Mouse (Mus musculus): ENCODE measurements around the gene Pcgf6. TPM values are rescaled to one million over a fixed set of nuclear protein-coding genes. Genes with fewer than 3 reads are reported as not detected.
"Not testable (repeated sequence)": the region's sequence is repeated elsewhere in the genome, so short reads cannot be mapped to it uniquely, and the experiment has no call there.

Gene Pcgf6
- polyA plus RNA-seq, 1 experiment from 2014 or later, result 31.1 TPM

DNA sequence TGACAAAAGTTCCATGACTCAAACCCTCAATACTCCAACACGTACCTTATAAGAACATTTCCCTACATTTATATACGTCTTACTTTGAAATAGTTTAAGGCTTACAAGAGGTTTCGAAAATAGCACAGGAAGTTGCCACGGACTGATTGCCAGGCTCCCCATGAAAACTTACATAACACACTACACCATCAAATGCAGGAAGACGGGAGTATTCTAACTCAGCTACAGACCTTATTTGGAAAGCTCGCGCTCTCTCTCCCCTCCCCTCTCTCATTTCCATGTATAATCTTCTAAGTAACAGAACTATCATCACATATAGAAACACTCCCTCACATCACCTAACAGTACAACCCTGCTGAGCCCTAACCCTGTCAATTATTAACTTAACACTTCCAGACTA is 41.3 kb downstream of the Pcgf6 start:
- Histone ChIP-seq H3K4me3 (no peak overlapping the region), H3K9ac (no peak overlapping the region), H3K27ac (no peak overlapping the region), H3K4me1 (peaks cover 2% of the 10 kb centered on the region; the same call in 1 of the 2 replicates), H3K9me3 (replicated peaks) (no peaks in the 10 kb centered on the region), H3K4me2 (replicated peaks) (no peak overlapping the region), H3K36me3 (no peaks in the 10 kb centered on the region), H3K27me3 (peaks cover 30% of the 10 kb centered on the region)
- ATAC-seq (ENCODE audit: low FRiP score), result no peak
- WGBS, result 93% methylated on average over 7 of the region's 7 CpGs

- Histone ChIP-seq H3K27me3 (no peaks in the 10 kb centered on the region), H3K9me3 (replicated peaks) (no peaks in the 10 kb centered on the region), H3K4me3 (no peak overlapping the region), H3K36me3 (no peaks in the 10 kb centered on the region), H3K9ac (no peak overlapping the region), H3K4me1 (no peaks in the 10 kb centered on the region), H3K4me2 (replicated peaks) (no peak overlapping the region), H3K27ac (no peak overlapping the region)
- ATAC-seq (ENCODE audit: low FRiP score), result no peak
- 0% methylated on average over 4 of the region's 4 CpGs for WGBS
Measured at GRCm38 (mm10) chr19:47006321-47006720, 44.4 kb downstream of the Pcgf6 start.

- Histone ChIP-seq H3K4me3 (no peak overlapping the region), H3K4me1 (no peaks in the 10 kb centered on the region), H3K4me2 (replicated peaks) (no peak overlapping the region), H3K9me3 (replicated peaks) (no peaks in the 10 kb centered on the region), H3K27me3 (no peaks in the 10 kb centered on the region), H3K9ac (no peak overlapping the region), H3K36me3 (no peaks in the 10 kb centered on the region), H3K27ac (no peak overlapping the region)
- WGBS, result 53% methylated on average over 5 of the region's 5 CpGs
- no peak for ATAC-seq (ENCODE audit: low FRiP score)
Measured at GRCm38 (mm10) chr19:47005873-47006272, 44.8 kb downstream of the Pcgf6 start.

GRCm38 (mm10) chr19:47003742-47004511 is 46.8 kb downstream of the Pcgf6 start:
- WGBS, result 73% methylated on average over 6 of the region's 6 CpGs
- H3K27ac ChIP-seq, result no peak overlapping the region

GRCm38 (mm10) chr19:47000357-47000756 is 50.3 kb downstream of the Pcgf6 start:
- H3K27me3 ChIP-seq; H3K9ac ChIP-seq; H3K27ac ChIP-seq; H3K9me3 ChIP-seq (replicated peaks); H3K4me2 ChIP-seq (replicated peaks); ATAC-seq (ENCODE audit: low FRiP score); H3K4me1 ChIP-seq; H3K36me3 ChIP-seq; H3K4me3 ChIP-seq: not testable (repeated sequence)
- 80% methylated on average over 2 of the region's 3 CpGs for WGBS

More at GRCm38 (mm10) chr19:47003742-47004511, 46.8 kb downstream of the Pcgf6 start:
- Histone ChIP-seq H3K4me1 (no peaks in the 10 kb centered on the region), H3K9me3 (replicated peaks) (no peaks in the 10 kb centered on the region), H3K4me3 (no peak overlapping the region), H3K36me3 (no peaks in the 10 kb centered on the region), H3K9ac (no peak overlapping the region), H3K4me2 (replicated peaks) (no peak overlapping the region), H3K27me3 (no peaks in the 10 kb centered on the region)
- no peak for ATAC-seq (ENCODE audit: low FRiP score)

- Histone ChIP-seq H3K27me3 (no peaks in the 10 kb centered on the region), H3K27ac (no peak overlapping the region), H3K4me2 (replicated peaks) (no peak overlapping the region), H3K9me3 (replicated peaks) (no peaks in the 10 kb centered on the region), H3K4me1 (no peaks in the 10 kb centered on the region), H3K36me3 (no peaks in the 10 kb centered on the region), H3K4me3 (no peak overlapping the region), H3K9ac (no peak overlapping the region)
- no peak for ATAC-seq (ENCODE audit: low FRiP score)
- WGBS, result 78% methylated on average over 6 of the region's 6 CpGs
Measured at GRCm38 (mm10) chr19:46999753-47000152, 51.0 kb downstream of the Pcgf6 start.

DNA sequence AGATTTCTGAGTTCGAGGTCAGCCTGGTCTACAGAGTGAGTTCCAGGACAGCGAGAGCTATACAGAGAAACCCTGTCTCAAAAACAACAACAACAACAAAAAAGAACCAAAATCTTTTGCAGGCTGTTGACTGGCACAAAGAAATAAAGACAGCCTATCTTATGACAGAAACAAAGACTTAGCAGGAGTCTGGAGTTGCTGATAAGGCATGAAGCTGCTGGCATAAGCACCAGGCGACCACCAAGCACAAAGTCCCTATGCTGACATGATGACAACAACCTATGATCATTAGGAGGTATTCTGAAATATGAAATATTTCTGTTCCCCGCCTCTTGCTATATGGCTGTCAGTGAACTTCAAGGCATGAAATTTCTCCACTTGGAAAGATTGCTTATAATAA is 51.8 kb downstream of the Pcgf6 start:
- WGBS, result 84% methylated on average over 4 of the region's 4 CpGs

DNA sequence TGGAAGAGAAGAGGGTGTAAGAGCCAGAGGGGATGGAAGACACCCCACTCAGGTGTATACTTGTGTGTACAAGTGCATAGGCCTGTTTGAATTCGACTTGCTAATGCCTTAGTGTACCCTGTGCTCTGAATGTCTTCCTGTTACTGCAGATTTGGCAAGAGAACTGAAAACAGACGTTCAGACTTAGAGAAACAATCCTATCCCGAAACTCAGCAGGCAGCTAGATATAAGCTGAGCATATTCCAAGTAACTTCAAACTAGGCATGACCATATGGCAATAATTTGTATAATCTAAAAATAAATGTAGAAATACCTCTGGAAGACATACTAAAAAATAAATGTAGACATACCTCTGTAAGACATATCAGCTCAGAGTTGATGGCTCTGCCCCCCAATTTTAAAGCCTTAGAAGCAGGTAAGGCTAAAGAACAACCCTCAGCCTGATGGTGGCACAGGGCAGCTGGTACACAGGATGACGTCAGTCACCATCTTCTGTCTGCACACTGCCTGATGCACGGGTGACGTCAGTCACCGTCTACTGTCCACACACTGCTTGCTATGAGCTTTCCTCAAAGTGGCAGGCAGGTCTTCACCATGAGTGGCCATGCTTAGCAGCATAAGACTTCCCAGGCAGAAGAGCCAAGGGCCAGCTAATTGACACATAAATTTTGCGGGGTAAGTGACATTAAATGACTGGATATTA is 52.4 kb downstream of the Pcgf6 start:
- no peak for ATAC-seq (ENCODE audit: low FRiP score)
- WGBS, result 77% methylated on average over 8 of the region's 8 CpGs

More for the DNA sequence above, 51.8 kb downstream of the Pcgf6 start:
- no peak for ATAC-seq (ENCODE audit: low FRiP score)
- Histone ChIP-seq H3K36me3 (no peaks in the 10 kb centered on the region), H3K9me3 (replicated peaks) (no peaks in the 10 kb centered on the region), H3K4me3 (no peak overlapping the region), H3K27ac (no peak overlapping the region), H3K4me2 (replicated peaks) (no peak overlapping the region), H3K4me1 (no peaks in the 10 kb centered on the region), H3K27me3 (no peaks in the 10 kb centered on the region), H3K9ac (no peak overlapping the region)

GRCm38 (mm10) chr19:46996095-46996494 is 54.6 kb downstream of the Pcgf6 start:
- Histone ChIP-seq H3K9me3 (replicated peaks) (no peaks in the 10 kb centered on the region), H3K4me2 (replicated peaks) (no peak overlapping the region), H3K9ac (no peak overlapping the region), H3K36me3 (no peaks in the 10 kb centered on the region), H3K4me3 (no peak overlapping the region), H3K27me3 (no peaks in the 10 kb centered on the region), H3K27ac (no peak overlapping the region), H3K4me1 (no peaks in the 10 kb centered on the region)
- no peak for ATAC-seq (ENCODE audit: low FRiP score)
- 86% methylated on average over 9 of the region's 9 CpGs for WGBS

More for the DNA sequence above, 52.4 kb downstream of the Pcgf6 start:
- Histone ChIP-seq H3K27me3 (no peaks in the 10 kb centered on the region), H3K4me1 (no peaks in the 10 kb centered on the region), H3K9ac (no peak overlapping the region), H3K27ac (no peak overlapping the region), H3K4me3 (no peak overlapping the region), H3K36me3 (no peaks in the 10 kb centered on the region), H3K4me2 (replicated peaks) (no peak overlapping the region), H3K9me3 (replicated peaks) (no peaks in the 10 kb centered on the region)

GRCm38 (mm10) chr19:46992329-46992728 is 58.4 kb downstream of the Pcgf6 start:
- H3K9ac ChIP-seq; H3K36me3 ChIP-seq; H3K9me3 ChIP-seq (replicated peaks); H3K4me1 ChIP-seq; ATAC-seq (ENCODE audit: low FRiP score); H3K4me3 ChIP-seq; H3K27ac ChIP-seq; H3K27me3 ChIP-seq; H3K4me2 ChIP-seq (replicated peaks): not testable (repeated sequence)
- 75% methylated on average over 4 of the region's 4 CpGs for WGBS

DNA sequence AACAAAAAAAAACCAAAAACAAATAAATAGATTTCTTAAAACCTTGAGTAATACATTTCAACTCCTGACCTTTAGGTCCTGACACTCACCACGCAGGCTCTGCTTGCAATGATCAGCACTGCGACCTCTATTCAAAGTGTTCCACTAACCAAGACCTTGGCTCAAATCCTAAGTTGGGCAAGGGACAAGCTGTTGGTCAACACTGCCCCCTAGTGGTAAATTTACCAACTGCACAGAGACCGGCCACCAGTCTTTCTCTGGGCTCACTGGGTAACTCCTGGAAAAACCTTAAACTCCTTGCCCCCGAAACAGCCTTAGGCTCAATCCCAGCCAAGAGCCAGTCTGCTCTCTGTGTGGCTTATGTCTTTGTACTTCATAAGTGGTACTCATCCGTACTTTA is 59.6 kb downstream of the Pcgf6 start:
- no peaks in the 10 kb centered on the region for H3K36me3 ChIP-seq
- no peak overlapping the region for H3K4me2 ChIP-seq (replicated peaks)
- 15% methylated on average over 5 of the region's 5 CpGs for WGBS
- H3K27ac ChIP-seq, result no peak overlapping the region
- no peak overlapping the region for H3K9ac ChIP-seq
- no peak overlapping the region for H3K4me3 ChIP-seq
- no peak for ATAC-seq (ENCODE audit: low FRiP score)
- no peaks in the 10 kb centered on the region for H3K9me3 ChIP-seq (replicated peaks)
- H3K4me1 ChIP-seq, result peaks cover 9% of the 10 kb centered on the region
- H3K27me3 ChIP-seq, result no peaks in the 10 kb centered on the region

- H3K4me2 ChIP-seq (replicated peaks); H3K9ac ChIP-seq; H3K27ac ChIP-seq; H3K36me3 ChIP-seq; H3K4me3 ChIP-seq; H3K9me3 ChIP-seq (replicated peaks); ATAC-seq (ENCODE audit: low FRiP score); H3K4me1 ChIP-seq; H3K27me3 ChIP-seq: not testable (repeated sequence)
- 87% methylated on average over 8 of the region's 8 CpGs for WGBS
Measured at GRCm38 (mm10) chr19:46990625-46991024, 60.1 kb downstream of the Pcgf6 start.

GRCm38 (mm10) chr19:46990153-46990518 is 60.6 kb downstream of the Pcgf6 start:
- Histone ChIP-seq H3K36me3 (no peaks in the 10 kb centered on the region), H3K4me1 (peaks cover 9% of the 10 kb centered on the region), H3K4me3 (no peak overlapping the region), H3K9ac (no peak overlapping the region), H3K27ac (0 out of 2 replicates have a peak overlapping the region, but pooled peaks have one; percentile 23), H3K4me2 (replicated peaks) (no peak overlapping the region), H3K27me3 (no peaks in the 10 kb centered on the region), H3K9me3 (replicated peaks) (no peaks in the 10 kb centered on the region)
- WGBS, result 87% methylated on average over 3 of the region's 3 CpGs
- ATAC-seq (ENCODE audit: low FRiP score), result no peak

Data from hindbrain, embryonic 12.5 days (tissue).